In the genomic region with DNA sequence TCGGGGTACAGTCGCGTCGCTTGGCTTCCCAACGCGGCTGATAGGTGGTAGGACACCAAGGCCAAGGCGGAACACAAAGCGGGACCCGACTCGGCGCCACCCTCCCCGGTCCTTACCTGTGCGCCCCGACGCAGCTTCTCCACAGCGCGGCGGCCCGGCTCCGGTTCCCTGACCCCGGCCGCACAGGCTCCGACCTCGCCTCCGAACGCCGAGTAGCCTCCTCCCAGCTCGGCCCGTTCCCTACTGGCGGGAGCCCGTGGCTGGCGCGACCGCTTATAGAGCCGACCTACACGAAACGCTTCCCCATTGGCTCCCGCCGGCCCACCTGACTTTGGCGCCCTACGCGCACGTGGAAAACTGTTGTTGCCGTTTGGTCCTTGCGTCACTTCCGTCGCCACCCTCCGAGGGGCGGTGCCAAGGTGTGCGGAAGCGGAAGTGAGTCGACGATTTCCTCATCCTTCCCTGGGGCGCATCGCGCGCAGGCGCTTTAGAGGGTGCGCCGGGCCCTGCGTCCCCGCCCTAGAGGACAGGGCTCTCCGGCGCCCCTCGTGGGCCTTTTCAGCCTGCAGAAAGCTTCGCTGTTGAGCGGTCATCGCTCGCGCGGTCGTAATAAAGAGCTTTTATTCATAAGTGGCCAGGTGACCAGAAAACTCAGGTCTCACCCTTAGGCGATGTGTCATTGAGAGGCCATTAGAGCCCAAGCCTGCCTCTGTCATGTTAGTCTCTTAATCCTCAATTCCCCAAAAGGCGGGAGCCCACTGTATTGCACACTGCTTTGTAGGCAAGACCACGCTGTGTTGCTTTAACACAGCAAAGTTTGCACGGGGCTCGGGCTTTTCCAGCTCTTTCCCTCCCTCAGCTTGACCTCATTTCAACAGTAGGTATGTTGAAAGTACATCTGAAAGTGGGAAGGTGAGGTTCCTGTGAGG, we compare ENCODE assay signal across 8 mouse cellular contexts. TPM values are rescaled to one million over a fixed set of nuclear protein-coding genes. Genes with fewer than 3 reads are reported as not detected.
A peak's percentile ranks its signal among the peaks of the same experiment; 100 is the strongest.
DNase-seq lines count a peak whose midpoint lies in the region; ATAC-seq lines count a peak whose summit lies in the region.

Gene Dnajb9 (minus strand): TSS at position 503 of the 929 bp plus-strand sequence.

- H3K9me3 ChIP-seq in hindbrain, embryonic 15.5 days, result no peaks in the 10 kb centered on the region

- peaks cover 4% of the 10 kb centered on the region for H3K36me3 ChIP-seq in hindbrain, embryonic 15.5 days

- peak within 1 kb of the TSS; percentile 77 for H3K9ac ChIP-seq in hindbrain, embryonic 15.5 days

- WGBS in hindbrain, embryonic 15.5 days, result under 1% methylated on average over 75 of the region's 77 CpGs

- peak within 1 kb of the TSS; percentile 96 for H3K4me2 ChIP-seq in hindbrain, embryonic 15.5 days

- DNase-seq in T-cell, adult 2 months (ENCODE audit: low spot score), result peak; percentile 100
- peak; percentile 100 for DNase-seq in cerebellum, postnatal 36 days
- peak; percentile 100 for DNase-seq in frontal cortex, postnatal 36 days (ENCODE audit: low spot score in 2 of 2)
- DNase-seq in left cerebral cortex, adult 11 months (ENCODE audit: low spot score), result peak; percentile 99
- peak; percentile 100 for DNase-seq in lung, postnatal 4 days
- DNase-seq in retina, postnatal 7 days (ENCODE audit: low read depth, low spot score), result peak; percentile 100
- peak; percentile 99 for DNase-seq in urinary bladder, adult 2 months (ENCODE audit: low spot score)

- H3K27me3 ChIP-seq in hindbrain, embryonic 15.5 days, result no peaks in the 10 kb centered on the region

- peak within 1 kb of the TSS; percentile 74 for H3K4me3 ChIP-seq in hindbrain, embryonic 15.5 days

- ATAC-seq in hindbrain, embryonic 15.5 days (ENCODE audit: low FRiP score, low read depth), result peak; percentile 99

- H3K27ac ChIP-seq in hindbrain, embryonic 15.5 days (replicated peaks), result peak within 1 kb of the TSS; percentile 84

- H3K4me1 ChIP-seq in hindbrain, embryonic 15.5 days (replicated peaks), result peaks cover 20% of the 10 kb centered on the region

RNA-seq across cellular contexts. Expression of gene Dnajb9, which starts in this region (rescaled TPM):
- polyA plus RNA-seq in hindbrain, embryonic 15.5 days (2015; fragmentation: Nextera tagmentation; extraction: Ambion mirVana), result 32.3 and 32.8 TPM in 2 replicates
- 17.3 and 20.5 TPM in 2 replicates for polyA plus RNA-seq in urinary bladder, adult 2 months (2012; rRNA removed)

Comparison
In these comparisons a context has a peak if more than half of its experiments do, and no peak if none do; other contexts are left out.
1. Peak in every context shown above with its lines: DNase-seq, ATAC-seq, H3K4me3 ChIP-seq and H3K27ac ChIP-seq.